ENCODE assay signal across 16 mouse cellular contexts in genomic region chr1:35362836-35363235, GRCm38 (mm10).
DNase-seq lines count a peak whose midpoint lies in the region; ATAC-seq and TF ChIP-seq lines count a peak whose summit lies in the region.
"Had no signal": no experiment of that assay in that cellular context is flagged by ENCODE, and none has a peak within 500 bp of the region (broad histone marks: within the 10 kb centered on the region; RNA-seq: fewer than 3 reads in every experiment).

No protein-coding gene starts in this region.

- H3K27me3 ChIP-seq in midbrain, embryonic 15.5 days (replicated peaks) = no peaks in the 10 kb centered on the region
- H3K27me3 ChIP-seq: embryonic facial prominence, embryonic 15.5 days; hindbrain, embryonic 15.5 days; limb, embryonic 15.5 days; megakaryocyte, embryonic 14.5 days; neural tube, embryonic 13.5 days had no signal

- no peak for TF ChIP-seq CTCF in left cerebral cortex, adult 2 months (IDR thresholded peaks at IDR 0.05)

- H3K9ac ChIP-seq in midbrain, embryonic 15.5 days = no peak overlapping the region
- H3K9ac ChIP-seq: embryonic facial prominence, embryonic 15.5 days; hindbrain, embryonic 15.5 days; limb, embryonic 15.5 days; neural tube, embryonic 13.5 days had no signal

- H3K36me3 ChIP-seq in midbrain, embryonic 15.5 days (replicated peaks) = no peaks in the 10 kb centered on the region
- H3K36me3 ChIP-seq: embryonic facial prominence, embryonic 15.5 days; hindbrain, embryonic 15.5 days; limb, embryonic 15.5 days; neural tube, embryonic 13.5 days had no signal

- no peak for DNase-seq in frontal cortex, postnatal 25 days (ENCODE audit: low spot score in 2 of 2)
- no peak for DNase-seq in left cerebral cortex, adult 2 months (ENCODE audit: extremely low spot score in 1 of 2, low spot score in 2 of 2)
- no peak for DNase-seq in left cerebral cortex, adult 11 months (ENCODE audit: low spot score)
- peak; percentile 58 for DNase-seq in brain, adult 2 months (ENCODE audit: low read depth, low spot score)
- DNase-seq in layer of hippocampus, adult 9-11 months = peak; percentile 21
- DNase-seq: gastrocnemius, postnatal 25 days; kidney, adult 18-20 months; kidney, postnatal 14 days; thymus, postnatal 4 days had no signal

- no peak overlapping the region for H3K4me2 ChIP-seq in midbrain, embryonic 15.5 days
- H3K4me2 ChIP-seq: embryonic facial prominence, embryonic 15.5 days; hindbrain, embryonic 15.5 days; limb, embryonic 15.5 days; neural tube, embryonic 13.5 days had no signal

- H3K9me3 ChIP-seq in midbrain, embryonic 15.5 days = no peaks in the 10 kb centered on the region
- H3K9me3 ChIP-seq: embryonic facial prominence, embryonic 15.5 days; hindbrain, embryonic 15.5 days; limb, embryonic 15.5 days; neural tube, embryonic 13.5 days had no signal

- H3K4me1 ChIP-seq in midbrain, embryonic 15.5 days = no peaks in the 10 kb centered on the region
- H3K4me1 ChIP-seq: embryonic facial prominence, embryonic 15.5 days; hindbrain, embryonic 15.5 days; limb, embryonic 15.5 days; megakaryocyte, embryonic 14.5 days; neural tube, embryonic 13.5 days had no signal

- no peak overlapping the region for H3K4me3 ChIP-seq in left cerebral cortex, adult 2 months
- H3K4me3 ChIP-seq in midbrain, embryonic 15.5 days = no peak overlapping the region
- H3K4me3 ChIP-seq: embryonic facial prominence, embryonic 15.5 days; hindbrain, embryonic 15.5 days; limb, embryonic 15.5 days; megakaryocyte, embryonic 14.5 days; neural tube, embryonic 13.5 days had no signal

- 60% methylated on average over 3 of the region's 3 CpGs for WGBS in midbrain, embryonic 15.5 days

- intact Hi-C loops in left cerebral cortex, adult 2 months (cut with DNase I) = no loop called here

- ATAC-seq in frontal cortex, adult (ENCODE audit: low TSS enrichment) = 0 out of 2 replicates have a peak, but pooled peaks have one; percentile 45
- no peak for ATAC-seq in midbrain, embryonic 15.5 days (replicated peaks)

- H3K27ac ChIP-seq in left cerebral cortex, adult 2 months = peak overlapping the region; percentile 45
- no peak overlapping the region for H3K27ac ChIP-seq in midbrain, embryonic 15.5 days
- H3K27ac ChIP-seq: embryonic facial prominence, embryonic 15.5 days; hindbrain, embryonic 15.5 days; limb, embryonic 15.5 days; neural tube, embryonic 13.5 days had no signal

Comparison
In these comparisons a context has a peak if more than half of its experiments do, and no peak if none do; other contexts are left out.
1. DNase-seq: peak in brain, adult 2 months (single experiment) and layer of hippocampus, adult 9-11 months (single experiment); none in frontal cortex, postnatal 25 days (0 of 2), left cerebral cortex, adult 2 months (0 of 2) and left cerebral cortex, adult 11 months (single experiment).